Mouse (Mus musculus) megakaryocyte, embryonic 14.5 days (primary cell): ENCODE results near the gene Cxcl9.

Experiments used
- FLI1 ChIP-seq: IDR thresholded peaks from 2 replicates; pipeline ENCODE4 v1.6.1; 2012; ENCODE audit warnings: low read length, inconsistent platforms, mixed read lengths
- GATA1 ChIP-seq: IDR thresholded peaks from 3 replicates; pipeline ENCODE4 v1.6.1; 2012; ENCODE audit warnings: mixed read lengths, low read length, inconsistent platforms, borderline replicate concordance

GRCm38 (mm10) chr5:92331122-92331521 lies 3.2 kb upstream of the Cxcl9 start:
- TF ChIP-seq GATA1 (no peak), FLI1 (no peak)
